Mouse (Mus musculus) monocyte, adult 2 months (primary cell): ENCODE data around the gene Car4.

ENCODE experiments used
- DNase-seq, 2 experiments: peaks; one replicate each; pipeline ENCODE4 v3.0.0; 2022; ENCODE audit warnings: low spot score in 2 of 2, low read depth in 1 of 2

Car4 gene

DNA sequence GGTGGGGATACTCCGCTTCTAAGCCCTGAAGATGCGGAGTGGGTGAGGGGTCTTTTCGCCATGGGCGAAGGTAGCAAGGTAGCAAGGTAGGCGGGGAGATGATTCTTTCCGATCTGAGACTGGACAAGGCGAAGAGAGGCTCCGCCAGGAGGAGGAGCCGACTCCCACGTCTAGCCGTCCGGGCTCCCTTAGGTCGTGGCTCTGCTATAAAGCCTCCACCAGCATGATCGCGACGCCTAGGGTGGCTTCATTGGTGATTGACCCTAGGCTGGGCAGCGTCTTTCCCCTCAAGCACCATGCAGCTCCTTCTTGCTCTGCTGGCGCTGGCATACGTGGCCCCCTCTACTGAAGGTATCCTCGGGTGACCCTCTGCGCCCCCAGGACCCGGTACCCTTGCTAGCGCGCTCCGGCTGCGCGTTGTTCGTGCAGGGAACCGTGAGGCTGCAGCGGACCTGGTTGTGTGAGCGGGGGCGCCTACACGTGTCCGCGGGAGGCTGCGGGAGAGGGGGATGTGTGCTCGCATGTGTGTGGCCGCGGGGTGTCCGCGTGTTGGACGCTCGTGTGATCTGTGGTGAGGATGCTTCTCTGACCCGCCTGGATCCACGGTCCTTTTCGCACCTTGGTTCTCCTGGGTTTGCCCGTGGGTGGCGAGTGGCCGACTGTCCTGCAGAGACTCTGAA is at the start of gene Car4:
Gene Car4 (plus strand): TSS at position 196 of the 680 bp plus-strand sequence.
- DNase-seq, result no peak

- no peak for DNase-seq
Observed at GRCm38 (mm10) chr11:84908480-84908879, 49.1 kb upstream of the Car4 start.

DNA sequence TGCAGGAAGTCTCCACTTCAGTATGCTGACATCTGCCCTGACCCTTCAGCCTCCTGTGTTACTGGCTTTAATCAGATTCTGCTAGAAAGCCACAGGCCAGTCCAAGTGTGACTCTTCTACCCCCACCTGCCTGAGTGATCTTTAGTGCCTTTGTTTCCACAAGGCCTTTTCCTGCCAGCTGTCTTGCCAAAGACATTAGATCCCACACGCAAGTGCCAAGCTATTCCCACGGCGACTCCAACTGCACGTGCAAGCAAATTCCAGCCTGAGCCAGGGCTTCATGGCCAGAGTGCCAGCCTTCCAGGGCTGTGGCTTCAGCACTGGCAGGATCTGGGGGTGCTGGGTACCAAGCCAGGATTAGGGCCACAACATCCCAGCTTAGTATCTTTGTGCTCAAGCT is 47.2 kb upstream of the Car4 start:
- DNase-seq, result no peak

DNA sequence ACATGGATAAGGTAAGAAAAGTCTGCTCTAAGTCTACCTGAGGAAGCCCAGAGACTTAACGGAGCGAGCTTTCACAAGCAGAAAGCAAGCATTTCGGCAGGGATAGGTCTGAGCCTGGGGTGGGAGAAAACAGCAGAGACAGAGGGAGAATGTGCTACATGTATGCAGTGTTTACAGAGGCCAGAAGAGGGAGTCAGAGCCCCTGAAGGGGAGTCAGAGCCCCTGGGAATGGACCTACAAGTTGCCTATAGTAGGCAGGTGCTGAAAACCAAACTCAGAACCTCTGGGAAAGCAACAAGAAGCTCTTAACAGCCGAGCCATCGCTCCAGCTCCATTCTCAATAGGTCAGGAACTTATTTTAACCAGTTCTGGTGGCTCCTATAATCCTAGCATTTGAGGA is 42.9 kb upstream of the Car4 start:
- DNase-seq, result no peak

DNA sequence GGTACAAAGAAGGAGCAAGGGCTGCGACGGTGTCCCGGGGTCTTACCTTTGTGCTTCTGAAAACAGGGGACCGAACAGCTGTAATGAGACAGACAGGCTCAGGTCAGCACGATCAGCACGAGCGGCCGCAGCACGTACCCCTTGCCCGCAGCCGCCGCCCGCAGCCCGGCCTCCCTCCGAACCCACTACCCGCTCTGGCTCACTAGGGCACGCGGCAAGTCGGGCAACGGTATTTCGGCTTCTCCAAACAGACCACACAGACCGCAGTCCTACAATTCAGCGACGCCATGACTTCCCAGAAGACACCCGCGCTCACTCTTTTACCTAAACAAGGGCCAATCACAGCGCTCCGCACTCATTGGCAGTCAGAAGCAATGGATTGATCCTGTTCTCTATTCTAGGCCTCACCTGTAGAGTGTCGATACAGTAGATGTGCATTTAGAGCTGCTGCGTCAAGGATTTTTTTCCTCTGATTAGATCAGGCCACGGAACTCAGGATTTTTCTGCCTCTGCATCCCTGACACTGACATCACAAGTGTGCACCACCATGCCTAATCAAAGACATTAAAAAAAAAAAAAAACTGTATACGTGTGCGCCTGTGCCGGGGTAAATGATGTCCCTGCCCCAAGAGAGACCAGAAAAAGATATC is 41.4 kb upstream of the Car4 start, which contains the start of gene Znhit3:
Gene Znhit3 (minus strand): TSS at position 314 of the 650 bp plus-strand sequence.
- peak; percentile 57 to 59 for DNase-seq

DNA sequence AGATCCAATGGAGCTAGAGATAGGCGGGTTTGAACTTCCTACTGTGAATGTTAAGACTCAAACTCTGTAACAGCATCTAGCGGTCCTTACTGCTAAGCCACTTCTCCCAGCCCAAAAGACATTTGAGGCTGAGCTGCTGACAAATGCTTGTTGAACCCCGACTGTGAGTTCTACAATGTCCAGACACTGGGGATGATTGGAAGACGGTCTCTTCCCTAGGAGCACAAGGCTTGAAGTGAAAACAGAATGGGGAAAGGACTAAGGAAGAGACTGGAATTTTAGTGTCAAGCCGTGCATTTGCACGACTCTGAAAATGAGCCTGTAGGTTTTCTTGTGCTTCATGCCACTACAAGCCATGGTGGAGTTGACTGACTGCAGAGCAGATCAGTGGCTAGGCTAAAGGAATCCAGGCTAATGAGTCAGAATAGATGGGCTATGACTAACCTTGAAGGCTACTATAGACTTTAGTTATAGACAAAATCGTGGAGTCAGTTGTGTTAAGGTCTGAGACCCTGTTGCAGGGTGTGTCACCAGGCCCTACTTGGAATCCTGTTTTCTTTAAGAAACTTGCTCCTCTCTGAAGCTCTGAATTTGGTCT is 40.8 kb upstream of the Car4 start:
- no peak for DNase-seq

DNA sequence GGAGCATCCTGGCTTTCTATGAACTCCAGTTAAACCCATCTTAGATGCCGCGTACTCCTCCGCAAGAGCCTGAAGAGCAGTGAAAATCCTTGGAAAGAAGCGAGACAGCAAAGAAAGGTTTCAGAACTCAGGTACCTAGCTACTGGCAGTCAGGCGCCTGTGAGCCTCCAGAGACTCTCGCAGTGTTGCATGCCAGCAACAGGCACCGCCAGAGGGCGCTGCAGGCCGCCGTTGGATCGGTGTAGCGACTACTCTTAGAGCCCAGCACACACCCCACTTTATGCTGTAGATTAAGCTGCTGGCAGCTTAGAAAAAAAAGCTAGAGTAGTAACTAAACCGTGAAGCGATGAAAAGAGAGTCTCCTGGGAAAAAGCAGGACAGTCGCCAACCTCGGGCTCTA is 39.2 kb upstream of the Car4 start:
- DNase-seq, result peak; percentile 55 to 70

GRCm38 (mm10) chr11:84919276-84919675 is 38.3 kb upstream of the Car4 start:
- DNase-seq, result peak in 1 of 2 experiments; percentile 26

DNA sequence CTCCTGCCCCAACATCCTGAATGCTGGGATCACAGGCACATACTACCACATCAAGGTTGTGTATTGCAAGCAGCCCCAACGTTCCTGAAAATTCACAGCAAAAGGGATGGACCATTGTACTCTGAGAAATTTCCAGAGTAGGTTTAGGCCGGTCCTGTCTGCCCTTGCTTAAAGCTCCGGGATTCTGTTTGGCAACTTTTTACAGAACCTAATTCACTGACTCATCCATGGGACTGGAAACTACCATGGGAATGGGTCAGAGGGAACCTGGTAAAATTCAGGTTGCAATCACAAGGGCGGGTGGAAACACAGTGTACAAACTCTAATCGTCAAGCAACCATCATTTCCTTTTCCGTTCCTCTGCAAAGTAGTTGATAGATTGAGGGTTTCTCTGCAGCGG is 37.6 kb upstream of the Car4 start:
- DNase-seq, result no peak

GRCm38 (mm10) chr11:84920981-84921380 is 36.6 kb upstream of the Car4 start:
- no peak for DNase-seq

DNA sequence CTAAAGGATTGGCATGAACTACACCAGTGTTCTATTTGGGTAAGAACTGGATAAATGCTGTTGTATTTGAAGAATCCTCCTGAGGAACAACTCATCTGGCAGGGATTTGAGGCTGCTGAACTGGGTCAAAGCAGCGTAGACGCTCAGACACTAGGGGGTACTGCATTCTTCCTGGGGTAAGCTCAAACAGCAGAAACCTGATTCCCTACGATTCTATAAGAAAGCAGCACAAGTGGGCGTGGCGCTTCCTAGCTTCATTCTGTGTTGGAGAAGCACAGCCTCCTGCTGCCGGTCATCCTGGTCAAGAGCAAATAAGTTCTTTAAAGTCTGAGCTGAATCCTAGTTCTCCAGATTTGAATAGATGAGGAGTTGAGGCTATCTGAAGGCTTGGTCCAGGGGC is 25.3 kb upstream of the Car4 start:
- no peak for DNase-seq

- no peak for DNase-seq
Observed at GRCm38 (mm10) chr11:84939508-84940053, 18.0 kb upstream of the Car4 start.

GRCm38 (mm10) chr11:84940140-84940539 is 17.4 kb upstream of the Car4 start:
- no peak for DNase-seq

- no peak for DNase-seq
Observed at GRCm38 (mm10) chr11:84943948-84944347, 13.6 kb upstream of the Car4 start.

GRCm38 (mm10) chr11:84944639-84945435 is 12.7 kb upstream of the Car4 start:
- DNase-seq, result no peak

- DNase-seq, result no peak
Observed at GRCm38 (mm10) chr11:84945841-84946240, 11.7 kb upstream of the Car4 start.

GRCm38 (mm10) chr11:84947206-84947605 is 10.4 kb upstream of the Car4 start:
- DNase-seq, result no peak

DNA sequence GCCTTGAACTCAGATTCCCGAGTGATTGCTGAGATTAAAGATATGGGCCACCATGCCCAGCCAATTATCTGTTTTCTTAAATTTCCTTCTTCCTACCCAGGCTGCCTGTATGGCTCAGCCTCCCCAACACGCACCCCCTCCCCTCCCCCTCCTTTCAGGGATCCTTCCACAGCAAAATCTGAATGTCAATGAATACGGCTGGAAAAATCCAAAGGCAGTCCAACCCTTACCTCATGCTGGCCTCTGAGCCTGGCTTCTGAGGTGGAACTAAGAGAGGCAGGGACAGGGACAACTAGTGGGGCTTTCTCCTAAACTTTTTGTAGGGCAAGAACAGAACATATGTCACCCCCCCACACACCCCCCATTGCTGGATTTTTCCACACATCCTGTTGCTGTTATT is 9.5 kb upstream of the Car4 start:
- no peak for DNase-seq

- DNase-seq, result no peak
Observed at GRCm38 (mm10) chr11:84948526-84948925, 9.1 kb upstream of the Car4 start.

DNA sequence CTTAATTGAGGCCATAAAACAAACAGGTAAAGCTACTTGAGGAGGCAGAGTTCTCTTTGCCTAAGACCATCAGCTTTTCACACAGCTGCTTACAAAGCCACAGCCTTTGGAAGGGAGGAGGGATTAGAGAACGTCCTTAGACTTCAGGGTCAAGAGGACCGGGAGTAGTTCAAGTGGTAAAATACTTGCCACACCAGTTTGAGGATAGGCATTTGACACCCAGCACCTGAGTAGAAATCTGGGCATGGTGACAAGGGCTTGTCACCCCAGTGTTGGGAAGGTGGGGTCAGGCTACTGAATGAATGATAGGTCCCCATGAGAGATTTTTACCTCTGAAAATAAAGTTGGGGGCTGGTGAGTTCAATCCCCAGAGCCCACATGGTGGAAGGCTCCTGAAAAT is 5.0 kb upstream of the Car4 start:
- DNase-seq, result no peak

DNA sequence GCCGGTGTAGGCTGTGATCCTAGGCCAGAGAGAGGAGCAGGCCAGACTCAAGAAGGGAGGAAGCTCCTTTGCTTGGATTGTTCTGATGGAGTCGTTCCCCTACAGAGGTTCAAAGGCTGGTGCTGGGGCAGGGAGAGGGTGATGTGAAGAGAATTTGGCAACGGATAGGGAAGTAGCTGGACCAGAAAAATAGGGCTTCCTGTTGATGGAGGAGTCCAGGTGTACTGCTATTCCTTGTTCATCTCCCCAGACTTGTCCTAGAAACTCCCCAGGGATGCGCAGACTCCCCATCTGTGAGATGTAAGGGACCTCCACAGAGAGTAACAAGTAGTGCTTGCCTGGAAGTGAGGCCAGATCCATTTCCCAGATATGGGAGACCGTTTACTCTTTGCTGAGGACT is 1.2 kb upstream of the Car4 start:
- DNase-seq, result no peak
